Mouse (Mus musculus) CD4-positive, CD25-positive, alpha-beta regulatory T cell, adult 2 months (primary cell): ENCODE measurements around the gene Setd6.

Source experiments
- DNase-seq: peaks from one replicate; pipeline ENCODE4 v3.0.0-alpha.2; 2012; ENCODE audit warnings: low read depth, low spot score

Setd6 gene

GRCm38 (mm10) chr8:95709579-95709978 is 6.1 kb upstream of the Setd6 start:
- DNase-seq, result no peak

- no peak for DNase-seq
These were observed 4.7 kb upstream of the Setd6 start for GRCm38 (mm10) chr8:95711029-95711428.

GRCm38 (mm10) chr8:95712395-95712794 is 3.3 kb upstream of the Setd6 start:
- DNase-seq, result no peak

GRCm38 (mm10) chr8:95713100-95714010 is 2.3 kb upstream of the Setd6 start:
- DNase-seq, result peak; percentile 87

- no peak for DNase-seq
These were observed 1.3 kb upstream of the Setd6 start for GRCm38 (mm10) chr8:95714367-95714766.

- no peak for DNase-seq
These were observed 756 bp upstream of the Setd6 start for GRCm38 (mm10) chr8:95714837-95715413.

GRCm38 (mm10) chr8:95716546-95717335 is 1.1 kb downstream of the Setd6 start:
- DNase-seq, result no peak

- no peak for DNase-seq
These were observed 11.9 kb downstream of the Setd6 start for GRCm38 (mm10) chr8:95727625-95728024.

GRCm38 (mm10) chr8:95738596-95738995 is 22.9 kb downstream of the Setd6 start:
- no peak for DNase-seq

GRCm38 (mm10) chr8:95741732-95742131 is 26.1 kb downstream of the Setd6 start:
- no peak for DNase-seq

- DNase-seq, result no peak
These were observed 32.3 kb downstream of the Setd6 start for GRCm38 (mm10) chr8:95748028-95748427.

- no peak for DNase-seq
These were observed 36.2 kb downstream of the Setd6 start for GRCm38 (mm10) chr8:95751924-95752323.

- DNase-seq, result no peak
These were observed 44.6 kb downstream of the Setd6 start for GRCm38 (mm10) chr8:95760323-95760722.

- no peak for DNase-seq
These were observed 48.5 kb downstream of the Setd6 start for GRCm38 (mm10) chr8:95764133-95764532.
